Mouse (Mus musculus): ENCODE results near the gene Lingo3. TPM values are rescaled to one million over a fixed set of nuclear protein-coding genes. Genes with fewer than 3 reads are reported as not detected.
A peak's percentile ranks its signal among the peaks of the same experiment; 100 is the strongest.

Lingo3 gene
- polyA plus RNA-seq (2012; rRNA removed), result not detected in 2 replicates

- DNase-seq (ENCODE audit: low spot score), result no peak
Observed at GRCm38 (mm10) chr10:80843931-80844547, at the start of gene Lingo3. Gene Lingo3, minus strand, starts transcription at chr10:80844039.

DNA sequence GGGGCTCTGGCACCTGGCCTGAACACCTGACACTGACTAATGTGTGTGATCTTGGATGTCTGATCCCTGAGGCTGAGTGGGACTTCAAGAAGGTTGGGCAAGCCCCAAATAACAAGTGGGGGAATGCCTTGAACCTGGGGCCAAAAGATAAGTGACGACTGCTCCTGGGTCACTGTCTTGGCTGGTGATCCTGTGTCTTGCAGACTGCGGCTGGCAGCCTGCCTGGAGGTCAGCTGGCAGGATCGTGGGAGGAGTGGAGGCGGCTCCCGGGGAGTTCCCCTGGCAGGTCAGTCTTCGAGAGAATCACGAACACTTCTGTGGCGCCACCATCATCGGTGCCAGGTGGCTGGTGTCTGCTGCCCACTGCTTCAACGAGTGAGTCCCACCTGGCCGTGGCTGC lies 43.3 kb upstream of the Lingo3 start:
- no peak for DNase-seq (ENCODE audit: low spot score)

DNA sequence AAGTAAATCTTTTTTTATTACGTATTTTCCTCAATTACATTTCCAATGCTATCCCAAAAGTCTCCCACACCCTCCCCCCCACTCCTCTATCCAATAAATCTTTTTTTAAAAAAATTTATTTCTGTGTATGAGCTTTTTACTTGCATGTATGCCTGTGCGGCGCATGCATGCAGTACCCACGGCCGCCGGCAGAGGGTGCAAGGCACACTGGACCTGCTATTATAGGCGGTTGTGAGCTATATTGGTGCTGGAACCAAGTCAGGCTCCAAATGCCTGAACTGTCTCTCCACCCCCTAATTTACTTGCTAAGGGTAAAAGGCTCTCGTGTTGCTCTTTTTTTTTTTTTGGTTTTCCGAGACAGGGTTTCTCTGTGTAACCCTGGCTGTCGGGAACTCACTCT lies 37.5 kb upstream of the Lingo3 start:
- DNase-seq (ENCODE audit: low spot score), result no peak

- no peak for DNase-seq (ENCODE audit: low spot score)
Observed at GRCm38 (mm10) chr10:80880901-80881300, 37.1 kb upstream of the Lingo3 start.

- DNase-seq (ENCODE audit: low spot score), result no peak
Observed at GRCm38 (mm10) chr10:80880131-80880641, 36.3 kb upstream of the Lingo3 start.

DNA sequence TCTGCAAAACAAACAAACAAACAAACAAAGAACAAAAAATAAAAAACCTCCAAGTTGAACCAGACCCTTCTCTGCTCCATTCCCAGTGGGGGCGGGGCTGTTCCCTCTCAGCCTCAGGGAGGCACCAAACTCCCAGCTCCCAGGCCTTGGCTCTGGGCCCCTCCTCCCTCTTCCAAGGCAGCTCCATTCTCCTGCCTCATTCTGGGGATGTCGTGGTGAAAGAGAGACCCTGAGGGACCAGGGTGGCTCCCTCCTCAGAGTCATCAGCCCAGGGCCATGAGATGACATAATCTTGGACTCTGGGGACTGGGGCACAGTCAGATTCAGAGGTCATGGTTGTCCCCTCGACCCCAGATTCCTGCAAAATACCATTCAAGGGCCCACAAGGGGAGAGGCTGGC lies 32.8 kb upstream of the Lingo3 start:
- DNase-seq (ENCODE audit: low spot score), result no peak

GRCm38 (mm10) chr10:80876028-80876427 lies 32.2 kb upstream of the Lingo3 start:
- no peak for DNase-seq (ENCODE audit: low spot score)

DNA sequence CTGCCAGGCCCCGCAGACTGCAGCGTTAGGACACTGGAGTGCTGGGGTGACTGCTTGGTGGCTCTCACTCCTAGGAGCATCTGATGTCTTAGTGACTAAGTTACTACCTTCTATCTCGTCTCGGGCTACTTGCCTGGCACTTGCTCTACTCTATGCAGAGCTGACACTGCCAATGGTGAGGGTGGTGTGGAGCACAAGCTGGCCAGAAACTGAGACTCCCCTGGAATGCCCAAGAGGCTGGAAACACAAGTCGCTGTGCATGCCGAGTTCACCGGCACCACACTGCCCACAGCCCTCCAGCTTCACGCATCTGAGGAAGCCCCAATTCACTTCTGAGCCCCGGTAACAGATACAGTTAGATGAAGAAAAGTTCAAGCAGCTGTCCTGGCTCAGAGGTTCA lies 30.2 kb upstream of the Lingo3 start:
- no peak for DNase-seq (ENCODE audit: low spot score)

- DNase-seq (ENCODE audit: low spot score), result no peak
Observed at GRCm38 (mm10) chr10:80871581-80871980, 27.7 kb upstream of the Lingo3 start, which contains the start of gene Tmprss9. Gene Tmprss9, plus strand, starts transcription at chr10:80871848.

DNA sequence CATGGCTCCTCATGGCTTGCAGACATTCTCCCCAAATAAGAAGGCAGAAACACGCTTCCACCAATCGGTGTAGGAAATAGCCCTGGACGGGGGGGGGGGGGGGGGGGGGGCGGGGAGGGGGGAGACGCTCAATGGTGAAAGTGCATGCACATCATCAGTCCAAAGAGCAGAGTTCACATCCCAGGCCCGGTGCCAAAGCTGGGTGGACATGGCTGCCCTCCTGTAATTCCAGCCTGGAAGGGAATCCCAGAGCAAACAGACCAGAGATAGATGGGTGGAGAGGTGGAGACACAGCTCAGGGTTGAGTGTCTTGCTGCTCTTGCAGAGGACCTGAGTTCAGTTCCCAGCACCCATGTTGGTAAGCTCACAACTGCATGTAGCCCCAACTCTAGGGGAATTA lies 27.2 kb upstream of the Lingo3 start:
- DNase-seq (ENCODE audit: low spot score), result no peak

- no peak for DNase-seq (ENCODE audit: low spot score)
Observed at GRCm38 (mm10) chr10:80864446-80864845, 20.6 kb upstream of the Lingo3 start.

GRCm38 (mm10) chr10:80862305-80862704 lies 18.5 kb upstream of the Lingo3 start:
- DNase-seq (ENCODE audit: low spot score), result no peak

GRCm38 (mm10) chr10:80858350-80858935 lies 14.6 kb upstream of the Lingo3 start:
- no peak for DNase-seq (ENCODE audit: low spot score)

- no peak for DNase-seq (ENCODE audit: low spot score)
Observed at GRCm38 (mm10) chr10:80857848-80858247, 14.0 kb upstream of the Lingo3 start.

- DNase-seq (ENCODE audit: low spot score), result no peak
Observed at GRCm38 (mm10) chr10:80857386-80857785, 13.5 kb upstream of the Lingo3 start.

- DNase-seq (ENCODE audit: low spot score), result no peak
Observed at GRCm38 (mm10) chr10:80856908-80857307, 13.1 kb upstream of the Lingo3 start.

- DNase-seq (ENCODE audit: low spot score), result no peak
Observed at GRCm38 (mm10) chr10:80856267-80856666, 12.4 kb upstream of the Lingo3 start.

DNA sequence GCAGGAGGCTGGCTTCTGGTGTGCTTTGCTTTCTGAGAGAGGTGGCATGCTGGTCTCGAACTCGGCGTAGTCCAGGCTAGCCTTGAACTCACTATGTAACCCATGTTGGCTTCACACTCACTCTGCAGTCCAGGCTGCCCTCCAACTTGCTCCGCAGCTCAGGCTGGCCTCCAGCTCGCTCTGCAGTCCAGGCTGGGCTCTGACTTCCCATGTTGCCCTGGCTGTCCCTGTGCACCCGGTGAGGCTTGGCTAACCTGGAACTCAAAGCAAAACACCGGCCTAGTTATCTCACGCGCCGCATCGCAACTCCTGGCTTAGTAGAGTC lies 11.9 kb upstream of the Lingo3 start:
- no peak for DNase-seq (ENCODE audit: low spot score)

GRCm38 (mm10) chr10:80854913-80855748 lies 11.3 kb upstream of the Lingo3 start, which contains the start of the genes Lsm7 and Sppl2b:
Gene Lsm7, minus strand, starts transcription at chr10:80855209.
Gene Sppl2b, plus strand, starts transcription at chr10:80855275.
- DNase-seq (ENCODE audit: low spot score), result peak; percentile 99

DNA sequence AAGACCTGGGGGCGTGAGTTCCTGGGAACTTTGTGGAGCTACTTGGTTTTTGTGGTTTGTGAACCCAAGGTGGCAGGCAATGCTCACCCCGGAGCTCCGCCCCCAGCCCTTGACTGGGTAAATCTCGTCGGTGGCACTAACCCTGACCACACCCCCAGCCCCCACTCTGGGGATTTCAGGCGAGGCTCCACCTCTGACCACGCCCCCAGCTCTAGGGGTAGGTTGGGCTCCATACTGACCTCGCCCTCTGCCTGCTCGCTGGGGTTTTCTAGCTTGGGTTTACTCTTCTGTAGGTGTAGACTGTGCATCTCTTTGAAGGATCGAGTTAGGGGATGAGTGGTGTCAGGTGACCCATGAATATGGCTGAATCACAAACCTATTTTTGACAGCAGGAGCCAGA lies 4.7 kb upstream of the Lingo3 start:
- no peak for DNase-seq (ENCODE audit: low spot score)

- no peak for DNase-seq (ENCODE audit: low spot score)
Observed at GRCm38 (mm10) chr10:80845732-80846131, 1.9 kb upstream of the Lingo3 start.

GRCm38 (mm10) chr10:80845055-80845693 lies 1.3 kb upstream of the Lingo3 start:
- no peak for DNase-seq (ENCODE audit: low spot score)
